ENCODE assay signal across 20 mouse cellular contexts in genomic region chr8:46270741-46271140, GRCm38 (mm10). TPM values are rescaled to one million over a fixed set of nuclear protein-coding genes. Genes with fewer than 3 reads are reported as not detected.
DNase-seq lines count a peak whose midpoint lies in the region; ATAC-seq and TF ChIP-seq lines count a peak whose summit lies in the region.
"Had no signal": no experiment of that assay in that cellular context is flagged by ENCODE, and none has a peak within 500 bp of the region (broad histone marks: within the 10 kb centered on the region; RNA-seq: fewer than 3 reads in every experiment).

No protein-coding gene starts in this region.

- peak overlapping the region; percentile 19 for H3K27ac ChIP-seq in heart, adult 2 months
- no peak overlapping the region for H3K27ac ChIP-seq in heart, postnatal 0 days (ENCODE audit: low read depth)
- H3K27ac ChIP-seq: embryonic facial prominence, embryonic 13.5 days; hindbrain, embryonic 12.5 days had no signal

- no peaks in the 10 kb centered on the region for H3K9me3 ChIP-seq in heart, postnatal 0 days (replicated peaks; ENCODE audit: control insufficient read depth, low read length)
- H3K9me3 ChIP-seq: embryonic facial prominence, embryonic 13.5 days; hindbrain, embryonic 12.5 days had no signal

- no peaks in the 10 kb centered on the region for H3K27me3 ChIP-seq in heart, adult 2 months (ENCODE audit: control insufficient read depth, insufficient read depth, low read length)
- H3K27me3 ChIP-seq in heart, postnatal 0 days (ENCODE audit: control insufficient read depth, insufficient read depth, low read length), result no peaks in the 10 kb centered on the region
- H3K27me3 ChIP-seq: embryonic facial prominence, embryonic 13.5 days had no signal

- peak overlapping the region; percentile 21; the same call in 1 of the 2 replicates for H3K4me2 ChIP-seq in heart, postnatal 0 days (ENCODE audit: low read depth, low read length)
- H3K4me2 ChIP-seq: embryonic facial prominence, embryonic 13.5 days; hindbrain, embryonic 12.5 days; liver, embryonic 11.5 days; lung, embryonic 14.5 days had no signal

- no peak for TF ChIP-seq POLR2A in heart, adult 2 months (IDR thresholded peaks at IDR 0.05; ENCODE audit: insufficient read depth, low read depth, low read length)

- H3K4me3 ChIP-seq in heart, adult 2 months, result no peak overlapping the region
- no peak overlapping the region for H3K4me3 ChIP-seq in heart, postnatal 0 days (ENCODE audit: low read depth, low read length)
- H3K4me3 ChIP-seq: embryonic facial prominence, embryonic 13.5 days; hindbrain, embryonic 12.5 days had no signal

- peaks cover 2% of the 10 kb centered on the region for H3K36me3 ChIP-seq in heart, adult 2 months (ENCODE audit: control insufficient read depth, insufficient read depth, low read length)
- H3K36me3 ChIP-seq in heart, postnatal 0 days (replicated peaks; ENCODE audit: control insufficient read depth, insufficient read depth, low read length), result no peaks in the 10 kb centered on the region
- H3K36me3 ChIP-seq: embryonic facial prominence, embryonic 13.5 days; hindbrain, embryonic 12.5 days had no signal

- ATAC-seq in heart, postnatal 0 days (ENCODE audit: insufficient read depth, low read depth), result no peak
- ATAC-seq: CD4-positive, CD25-positive, alpha-beta regulatory T cell, adult 4 months; intestine, embryonic 16.5 days had no signal

- H3K79me2 ChIP-seq in heart, adult 2 months (replicated peaks; ENCODE audit: control insufficient read depth, insufficient read depth, low read length), result no peaks in the 10 kb centered on the region

- peak; percentile 27 for DNase-seq in gastrocnemius, postnatal 10 days
- DNase-seq in gastrocnemius, postnatal 4 days (ENCODE audit: low spot score in 2 of 2), result no peak
- peak; percentile 30 for DNase-seq in MN1 (ENCODE audit: low spot score)
- peak; percentile 55 to 61 for DNase-seq in heart, adult 2 months
- DNase-seq in heart, postnatal 0 days (ENCODE audit: low spot score), result peak; percentile 20
- no peak for DNase-seq in ovary, postnatal 10 days (ENCODE audit: low spot score)
- DNase-seq in adrenal gland, postnatal 4 days (ENCODE audit: low spot score in 2 of 2), result no peak
- no peak for DNase-seq in spleen, adult 18-20 months
- DNase-seq: adrenal gland, adult 8-10 months; layer of hippocampus, adult 9-11 months; lung, embryonic 14.5 days; right cerebral cortex, postnatal 14 days; thymus, postnatal 36 days had no signal

- WGBS in heart, adult 2 months, result 21% methylated on average over 6 of the region's 6 CpGs
- 23% methylated on average over 6 of the region's 6 CpGs for WGBS in heart, postnatal 0 days

- peaks cover 3% of the 10 kb centered on the region for H3K4me1 ChIP-seq in heart, adult 2 months (ENCODE audit: control insufficient read depth, insufficient read depth, low read length)
- no peaks in the 10 kb centered on the region for H3K4me1 ChIP-seq in heart, postnatal 0 days (ENCODE audit: control insufficient read depth, insufficient read depth)
- H3K4me1 ChIP-seq: embryonic facial prominence, embryonic 13.5 days had no signal

- TF ChIP-seq EP300 in heart, adult 2 months (IDR thresholded peaks at IDR 0.05; ENCODE audit: insufficient read depth, low read depth, low read length), result no peak
- TF ChIP-seq EP300 in heart, postnatal 0 days (IDR thresholded peaks at IDR 0.05; ENCODE audit: low read depth), result no peak

- H3K9ac ChIP-seq in heart, adult 2 months (ENCODE audit: low read depth, low read length), result no peak overlapping the region
- H3K9ac ChIP-seq in heart, postnatal 0 days (replicated peaks; ENCODE audit: low read depth, low read length), result no peak overlapping the region
- H3K9ac ChIP-seq: embryonic facial prominence, embryonic 13.5 days; hindbrain, embryonic 12.5 days; lung, embryonic 14.5 days had no signal

- intact Hi-C loops in heart, adult 2 months (cut with DNase I), result no loop called here

- no peak for TF ChIP-seq CTCF in heart, adult 2 months (IDR thresholded peaks at IDR 0.05)
- TF ChIP-seq CTCF in heart, postnatal 0 days (IDR thresholded peaks at IDR 0.05; ENCODE audit: low read depth), result no peak

RNA-seq across cellular contexts. Expression of gene Helt, which starts 23.7 kb away (rescaled TPM):
- 1 to 10 TPM in 1 of 2 experiments, under 1 TPM in 1; 0.45 to 1.1 TPM for total RNA-seq in gastrocnemius, postnatal 10 days (2021)
- not detected for total RNA-seq in gastrocnemius, postnatal 4 days (2021)
- total RNA-seq in heart, adult 2 months (2021), result 1 to 10 TPM; 1.5 to 2.8 TPM
- 1.3 TPM in 2 replicates for polyA plus RNA-seq in heart, adult 2 months (2012; rRNA removed)
- not detected in 2 replicates for total RNA-seq in heart, postnatal 0 days (2014; rRNA removed; ENCODE audit: low replicate concordance)
- not detected in 2 replicates for polyA plus RNA-seq in heart, postnatal 0 days (2015; fragmentation: Nextera tagmentation; extraction: Ambion mirVana)
- under 1 TPM in 1 of 2 experiments, not detected in 1; 0.23 TPM for total RNA-seq in adrenal gland, postnatal 4 days (2021)
- total RNA-seq: left cerebral cortex, postnatal 25 days; MEL had no signal
- polyA plus RNA-seq: CD4-positive, CD25-positive, alpha-beta regulatory T cell, adult 4 months; embryonic facial prominence, embryonic 13.5 days; intestine, embryonic 16.5 days; liver, embryonic 11.5 days; lung, embryonic 14.5 days had no signal

RNA-seq across cellular contexts. Expression of gene Slc25a4, which starts 59.7 kb away (rescaled TPM):
- 1,000 to 10,000 TPM; 2,072 to 2,481 TPM for total RNA-seq in gastrocnemius, postnatal 10 days (2021)
- 1,000 to 10,000 TPM; 1,578 to 1,616 TPM for total RNA-seq in gastrocnemius, postnatal 4 days (2021)
- 1,000 to 10,000 TPM; 4,382 to 5,412 TPM for total RNA-seq in heart, adult 2 months (2021)
- polyA plus RNA-seq in heart, adult 2 months (2012; rRNA removed), result 4,929 and 5,477 TPM in 2 replicates
- total RNA-seq in heart, postnatal 0 days (2014; rRNA removed; ENCODE audit: low replicate concordance), result 6,222 and 7,450 TPM in 2 replicates
- polyA plus RNA-seq in heart, postnatal 0 days (2015; fragmentation: Nextera tagmentation; extraction: Ambion mirVana), result 6,522 and 6,528 TPM in 2 replicates
- 100 to 1,000 TPM; 273 to 285 TPM for total RNA-seq in adrenal gland, postnatal 4 days (2021)

Comparison
In these comparisons a context has a peak if more than half of its experiments do, and no peak if none do; other contexts are left out.
1. DNase-seq: peak in gastrocnemius, postnatal 10 days (single experiment), MN1 (single experiment), heart, adult 2 months (2 of 2) and heart, postnatal 0 days (single experiment); none in gastrocnemius, postnatal 4 days (0 of 2), ovary, postnatal 10 days (single experiment), adrenal gland, postnatal 4 days (0 of 2) and spleen, adult 18-20 months (0 of 2).
2. RNA of gene Slc25a4, which starts 59.7 kb away (total RNA-seq): 6,222 to 7,450 TPM in heart, postnatal 0 days, 4,382 to 5,412 TPM in heart, adult 2 months, 2,072 to 2,481 TPM in gastrocnemius, postnatal 10 days and 1,578 to 1,616 TPM in gastrocnemius, postnatal 4 days; 273 to 285 TPM in adrenal gland, postnatal 4 days; every median in the first group is over 4 times any median in the second.